Mouse (Mus musculus): Measurements from ENCODE around the gene Immp1l. TPM values are rescaled to one million over a fixed set of nuclear protein-coding genes. Genes with fewer than 3 reads are reported as not detected.

The Immp1l gene
- 57.9 TPM for polyA plus RNA-seq (2015; fragmentation: Illumina TruSeq; extraction: RNeasy Lipid Tissue Mini Kit (QIAGEN cat#74804); ENCODE audit: insufficient read depth, low replicate concordance)

DNA sequence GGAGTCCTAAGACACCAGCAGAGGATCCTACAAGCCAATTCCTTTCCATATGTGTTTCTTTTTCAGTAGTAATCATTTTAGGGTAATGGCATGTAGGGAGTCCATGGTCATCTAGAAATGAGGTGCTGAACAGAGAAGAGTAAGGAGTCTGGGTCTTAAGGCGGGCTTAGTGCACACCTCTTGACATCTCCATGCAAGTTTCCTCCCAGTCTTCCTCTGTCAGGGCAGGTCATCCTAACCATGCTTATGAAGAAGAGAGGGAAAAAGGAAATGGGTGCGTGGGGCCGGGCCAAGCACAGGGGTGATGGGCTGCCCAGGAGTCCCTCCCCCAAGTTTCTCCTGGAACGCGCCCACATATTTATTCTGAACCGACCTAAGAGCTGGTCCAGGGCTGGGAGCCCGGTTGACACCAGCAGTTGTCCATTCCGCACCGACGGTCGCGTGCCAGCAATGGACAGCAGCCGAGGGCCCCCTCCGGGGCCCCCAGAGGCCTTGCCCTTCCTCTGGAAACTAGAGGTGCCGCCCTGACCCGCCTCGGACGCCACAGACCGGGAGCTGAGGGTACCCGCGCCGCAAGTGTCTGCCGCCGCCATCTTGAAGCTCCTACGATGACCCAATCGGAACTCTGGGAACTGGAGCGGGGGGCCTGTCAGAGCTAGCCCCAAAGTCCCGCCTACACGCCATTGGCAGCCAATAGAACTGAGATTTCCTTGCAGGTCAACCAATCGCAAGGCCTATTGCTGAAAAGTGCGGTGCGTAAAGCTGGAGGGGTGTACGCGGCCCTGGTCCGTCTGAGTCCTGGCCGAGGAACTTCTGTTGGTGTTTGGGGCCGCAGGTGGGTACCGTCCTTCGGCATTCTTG is at the start of gene Immp1l, which contains the start of gene Elp4:
Gene Immp1l (plus strand): TSS at position 743 of the 861 bp plus-strand sequence.
Gene Elp4 (minus strand): TSS at position 669 of the 861 bp plus-strand sequence.

GRCm38 (mm10) chr2:106002835-106003739 is 98.6 kb downstream of the Immp1l start, which contains the start of gene Dnajc24:
Dnajc24 (minus strand) TSS chr2:106003549.

Other genes starting within 250 kb of the Immp1l start
- not detected for gene Pax6, start 235.7 kb upstream of the Immp1l start, polyA plus RNA-seq (2015; fragmentation: Illumina TruSeq; extraction: RNeasy Lipid Tissue Mini Kit (QIAGEN cat#74804); ENCODE audit: insufficient read depth, low replicate concordance)
- 10.7 TPM for gene Elp4, start 74 bp upstream of the Immp1l start, polyA plus RNA-seq (2015; fragmentation: Illumina TruSeq; extraction: RNeasy Lipid Tissue Mini Kit (QIAGEN cat#74804); ENCODE audit: insufficient read depth, low replicate concordance)
- 17.4 TPM for gene Dnajc24, start 98.9 kb downstream of the Immp1l start, polyA plus RNA-seq (2015; fragmentation: Illumina TruSeq; extraction: RNeasy Lipid Tissue Mini Kit (QIAGEN cat#74804); ENCODE audit: insufficient read depth, low replicate concordance)

Measured in spleen, adult 10 weeks (tissue).